Mouse (Mus musculus) cerebellum, adult 18-20 months (tissue): ENCODE data around the gene Lipc.

Experiments used
- DNase-seq, 2 experiments: peaks; one replicate each; pipeline ENCODE4 v3.0.0; 2021

Gene Lipc

GRCm38 (mm10) chr9:70952126-70952525 is at the start of gene Lipc:
Lipc (minus strand) TSS chr9:70952226.
- DNase-seq = no peak

GRCm38 (mm10) chr9:70999161-70999560 is 47.1 kb upstream of the Lipc start:
- no peak for DNase-seq

DNA sequence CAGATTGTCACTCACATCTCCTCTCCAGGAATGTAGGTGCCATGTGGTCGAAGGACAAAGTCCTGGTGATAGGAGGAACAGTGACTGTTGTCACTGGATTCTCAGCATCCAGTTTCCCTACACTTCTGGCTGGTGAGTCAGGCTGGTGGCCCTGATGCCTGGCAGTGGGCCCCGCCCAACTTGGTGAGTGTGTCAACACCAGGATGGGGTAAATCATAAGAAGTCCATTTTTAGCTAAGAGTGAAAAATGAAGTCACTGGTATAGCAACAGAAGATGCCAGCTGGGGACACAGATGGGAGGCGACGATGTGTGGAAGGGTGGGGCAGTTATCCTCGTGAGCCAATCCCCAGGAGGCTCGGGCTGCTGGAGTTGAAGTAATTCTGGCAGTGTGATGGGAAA is 46.7 kb upstream of the Lipc start:
- DNase-seq = peak in 1 of 2 experiments; percentile 12

- no peak for DNase-seq
These were observed 41.3 kb upstream of the Lipc start for GRCm38 (mm10) chr9:70993326-70993725.

- no peak for DNase-seq
These were observed 39.4 kb upstream of the Lipc start for GRCm38 (mm10) chr9:70991401-70991800.

DNA sequence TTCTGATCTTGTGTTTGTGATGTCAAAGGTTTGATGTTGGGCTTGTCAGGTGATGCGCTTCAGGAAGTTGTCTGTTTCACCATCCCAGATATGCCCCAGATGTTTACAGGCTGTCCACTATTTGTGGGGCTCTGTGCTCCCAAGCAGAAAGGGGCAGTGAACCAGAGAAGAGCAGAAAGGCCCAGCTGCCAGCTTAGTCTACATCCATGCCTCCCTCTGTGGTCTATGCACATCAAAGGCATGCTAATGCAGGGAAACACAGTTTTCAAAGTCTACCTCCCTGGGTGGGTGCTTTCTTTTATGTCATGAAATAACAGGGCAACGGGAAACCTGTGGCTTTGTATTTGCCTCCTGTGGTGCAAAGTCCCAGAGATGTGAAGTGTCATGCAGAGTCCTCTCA is 35.2 kb upstream of the Lipc start:
- DNase-seq = no peak

GRCm38 (mm10) chr9:70982991-70983480 is 31.0 kb upstream of the Lipc start:
- no peak for DNase-seq

- DNase-seq = no peak
These were observed 29.7 kb upstream of the Lipc start for GRCm38 (mm10) chr9:70981721-70982120.

- DNase-seq = no peak
These were observed 27.6 kb upstream of the Lipc start for GRCm38 (mm10) chr9:70979641-70980040.

- no peak for DNase-seq
These were observed 27.1 kb upstream of the Lipc start for GRCm38 (mm10) chr9:70979171-70979570.

DNA sequence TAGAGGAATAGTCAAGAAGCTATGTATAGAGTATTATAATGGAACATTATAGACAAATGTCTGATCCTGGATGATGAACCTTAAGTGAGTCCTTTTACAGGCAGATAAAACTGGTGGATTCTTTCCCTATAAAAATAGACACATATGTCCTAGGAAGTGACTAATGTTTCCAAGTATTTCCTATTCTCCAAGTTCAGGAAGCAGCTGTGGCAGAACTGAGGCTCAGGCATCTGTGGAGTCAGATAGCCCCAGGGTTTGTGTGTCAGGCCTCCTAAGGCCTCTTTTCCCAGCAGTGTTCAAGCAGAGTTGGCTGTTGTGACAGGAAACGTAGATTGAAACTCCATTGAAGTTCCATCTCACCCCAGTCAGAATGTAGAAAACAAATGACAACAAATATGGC is 25.4 kb upstream of the Lipc start:
- DNase-seq = no peak

- DNase-seq = no peak
These were observed 23.9 kb upstream of the Lipc start for GRCm38 (mm10) chr9:70975921-70976320.

DNA sequence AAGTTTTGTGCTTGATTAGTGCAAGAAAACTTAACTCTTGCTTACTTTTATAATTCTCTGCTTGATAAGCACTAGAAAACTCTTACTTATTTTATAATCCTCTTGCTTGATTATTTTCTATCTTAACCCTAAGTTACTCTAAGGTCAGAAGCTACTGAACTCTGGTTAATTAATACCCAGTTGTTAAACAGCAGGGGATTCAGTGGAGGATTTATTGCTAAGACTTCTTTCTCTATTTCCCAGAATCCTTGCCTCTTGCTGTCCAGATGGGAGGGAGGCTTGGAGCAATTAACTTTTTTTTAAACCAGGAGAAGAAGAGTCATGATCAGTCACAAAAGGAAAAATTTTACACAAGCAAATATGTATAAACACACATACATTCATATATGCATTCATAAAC is 21.3 kb upstream of the Lipc start:
- DNase-seq = no peak

GRCm38 (mm10) chr9:70969244-70969643 is 17.2 kb upstream of the Lipc start:
- DNase-seq = no peak

- DNase-seq = no peak
These were observed 14.3 kb upstream of the Lipc start for GRCm38 (mm10) chr9:70965999-70966994.

DNA sequence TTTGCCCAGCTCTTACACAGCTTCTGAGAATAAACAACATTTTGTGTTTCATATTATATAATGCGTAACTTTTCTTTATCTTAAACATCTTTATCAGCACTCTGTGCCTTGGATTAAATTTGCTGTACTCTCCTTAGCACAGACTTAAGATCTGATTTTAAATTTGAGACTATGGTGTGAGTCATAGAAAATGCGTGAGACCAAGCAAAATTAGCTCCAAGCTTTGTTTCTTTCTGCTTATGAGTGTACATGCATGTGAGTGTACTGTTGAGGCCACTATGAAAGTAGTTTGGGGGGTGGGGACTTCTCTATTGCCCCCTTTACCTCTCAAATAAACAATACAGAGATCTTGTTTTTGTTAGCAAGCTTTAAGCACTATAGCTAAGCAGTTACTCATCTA is 13.4 kb upstream of the Lipc start:
- DNase-seq = no peak

DNA sequence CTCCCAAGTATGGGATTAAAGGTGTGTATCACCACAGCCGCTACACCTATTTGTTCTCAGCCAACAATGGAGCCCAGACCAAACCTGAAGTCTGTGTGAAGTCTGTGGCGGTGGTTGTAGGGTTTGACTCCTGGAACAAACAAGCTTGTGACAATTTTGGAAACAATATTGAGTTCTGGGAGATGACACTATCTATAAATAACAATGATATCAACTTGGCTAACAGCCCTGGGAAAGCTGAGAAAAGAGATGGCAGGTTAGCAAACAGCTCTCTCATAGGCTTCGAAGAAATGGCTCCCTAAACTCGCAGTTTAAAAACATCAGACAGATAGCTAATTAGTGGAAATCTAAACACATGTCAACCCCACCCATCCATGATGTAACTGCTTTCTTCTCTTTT is 13.0 kb upstream of the Lipc start:
- no peak for DNase-seq

GRCm38 (mm10) chr9:70963461-70963891 is 11.4 kb upstream of the Lipc start:
- DNase-seq = peak; percentile 48 to 49

GRCm38 (mm10) chr9:70962781-70963455 is 10.9 kb upstream of the Lipc start:
- no peak for DNase-seq

DNA sequence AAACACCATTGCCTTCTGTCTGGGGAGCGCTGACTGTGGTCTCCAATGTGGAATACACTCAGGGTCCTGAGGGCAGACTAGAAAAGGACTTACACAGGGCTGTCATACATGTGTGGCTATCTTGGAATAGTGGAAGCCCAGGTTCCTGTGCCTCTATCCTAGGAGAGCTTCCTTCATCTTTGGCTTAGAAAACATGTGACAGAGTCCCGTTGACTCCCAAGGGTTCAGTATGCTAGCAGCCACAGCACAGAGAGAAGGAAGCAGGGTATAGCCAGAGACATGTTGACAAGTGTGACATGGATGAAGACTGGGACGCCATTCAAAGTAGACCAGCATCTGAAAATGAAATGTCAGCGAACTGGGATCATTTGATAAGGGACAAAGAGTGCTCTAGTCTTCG is 8.3 kb upstream of the Lipc start:
- no peak for DNase-seq

DNA sequence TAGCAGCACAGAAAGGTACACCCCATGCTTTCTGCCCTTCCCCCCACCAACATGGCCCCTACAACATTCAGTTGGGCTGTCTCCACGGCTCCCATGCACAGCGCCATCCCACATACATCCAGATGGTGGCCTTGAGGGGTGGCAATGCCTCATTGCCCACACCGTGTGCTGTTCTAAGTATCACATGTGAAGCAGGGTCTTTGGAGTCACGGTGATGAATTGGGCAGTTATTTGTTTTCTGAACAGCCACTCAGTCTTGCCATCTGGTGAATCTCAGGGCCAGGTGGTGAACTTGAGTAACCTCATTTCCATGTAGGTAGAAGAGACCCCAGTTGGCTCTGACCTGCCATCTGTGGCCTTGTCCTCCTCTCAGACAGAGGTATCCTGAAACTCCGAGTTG is 7.8 kb upstream of the Lipc start:
- DNase-seq = peak; percentile 70 to 80

GRCm38 (mm10) chr9:70959447-70959846 is 7.4 kb upstream of the Lipc start:
- DNase-seq = no peak

- peak; percentile 81 to 82 for DNase-seq
These were observed 6.4 kb upstream of the Lipc start for GRCm38 (mm10) chr9:70958381-70958780.

GRCm38 (mm10) chr9:70957717-70958116 is 5.7 kb upstream of the Lipc start:
- no peak for DNase-seq
